Mouse (Mus musculus) limb, embryonic 11.5 days (tissue): ENCODE data around the gene Stmnd1. TPM values are rescaled to one million over a fixed set of nuclear protein-coding genes. Genes with fewer than 3 reads are reported as not detected.

ENCODE experiments used
- ATAC-seq: fragments of 200-750 bp; cut with Nextera tagmentation; 2 replicates; pipeline ENCODE4 v1.8.0; 2017; ENCODE audit warnings: low read depth; ENCODE audit not compliant: insufficient number of reproducible peaks, low FRiP score, low TSS enrichment
- DNase-seq: peaks from one replicate; pipeline ENCODE4 v3.0.0-alpha.2; 2015; ENCODE audit warnings: low spot score
- H3K27ac ChIP-seq: fragments of 300-500 bp; sonication (generic); replicated peaks from 2 replicates; pipeline ENCODE4 v1.5.1; 2014; ENCODE audit warnings: low read depth, mild to moderate bottlenecking, low read length
- H3K27me3 ChIP-seq: fragments of 300-500 bp; sonication (generic); 2 replicates; pipeline ENCODE4 v1.6.1; 2014; ENCODE audit warnings: mild to moderate bottlenecking, low read length, mixed read lengths; ENCODE audit not compliant: control insufficient read depth, insufficient read depth
- H3K36me3 ChIP-seq: fragments of 300-500 bp; sonication (generic); 2 replicates; pipeline ENCODE4 v1.6.1; 2014; ENCODE audit warnings: mild to moderate bottlenecking, low read length, moderate library complexity, mixed read lengths; ENCODE audit not compliant: control insufficient read depth, insufficient read depth
- H3K4me1 ChIP-seq: fragments of 300-500 bp; sonication (generic); 2 replicates; pipeline ENCODE4 v1.6.1; 2014; ENCODE audit warnings: low read length, mixed read lengths; ENCODE audit not compliant: control insufficient read depth, insufficient read depth
- H3K4me2 ChIP-seq: fragments of 300-500 bp; sonication (generic); 2 replicates; pipeline ENCODE4 v1.6.1; 2014; ENCODE audit warnings: low read depth, mild to moderate bottlenecking, moderate library complexity; ENCODE audit not compliant: severe bottlenecking
- H3K4me3 ChIP-seq: fragments of 300-500 bp; sonication (generic); 2 replicates; pipeline ENCODE4 v1.5.1; 2014; ENCODE audit warnings: low read depth, low read length
- H3K9ac ChIP-seq: fragments of 300-500 bp; sonication (generic); 2 replicates; pipeline ENCODE4 v1.6.1; 2014; ENCODE audit warnings: mild to moderate bottlenecking, low read length
- H3K9me3 ChIP-seq: fragments of 300-500 bp; sonication (generic); 2 replicates; pipeline ENCODE4 v1.6.1; 2016; ENCODE audit warnings: low read length; ENCODE audit not compliant: control insufficient read depth
- WGBS: fragments of 180-500 bp; shearing (Covaris S2); extraction: QIAGEN DNeasy Blood & Tissue Kit; methylation state at CpG from one replicate; pipeline ENCODE4 v1.1.7; 2014; 5-methylcytosine and 5-hydroxymethylcytosine counted together
- polyA plus RNA-seq: library from polyadenylated mRNA; unstranded; fragments of >200 nt; fragmentation: Nextera tagmentation; extraction: Ambion mirVana; gene quantifications from 2 replicates; pipeline ENCODE4 v1.2.1, GENCODE M21; 2014

Stmnd1 gene
- polyA plus RNA-seq, 1 experiment from 2014 or later, result not detected

DNA sequence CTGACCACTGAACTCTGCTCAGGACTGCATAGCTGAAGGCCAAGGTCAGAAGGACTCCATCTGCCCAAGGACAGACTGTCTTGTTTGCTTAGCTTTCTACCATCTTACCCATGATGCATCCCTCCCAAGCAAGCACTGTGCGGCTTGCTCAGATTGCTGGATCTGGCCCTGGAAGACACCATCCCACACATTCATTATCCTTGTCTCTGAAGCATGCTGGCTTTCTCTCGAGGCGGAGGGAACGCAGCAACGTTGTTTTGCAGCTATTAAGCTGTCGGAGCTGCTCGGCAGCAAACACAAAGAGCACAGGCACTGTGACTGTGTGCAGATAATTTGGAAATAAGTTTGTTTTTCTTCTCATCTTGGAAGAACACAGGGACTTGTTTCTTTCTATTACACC lies 69.7 kb downstream of the Stmnd1 start:
- H3K4me1 ChIP-seq, result 0 out of 2 replicates have a peak, but pooled peaks cover 4% of the 10 kb centered on the region
- WGBS, result 86% methylated on average over 7 of the region's 7 CpGs
- no peak overlapping the region for H3K4me3 ChIP-seq

DNA sequence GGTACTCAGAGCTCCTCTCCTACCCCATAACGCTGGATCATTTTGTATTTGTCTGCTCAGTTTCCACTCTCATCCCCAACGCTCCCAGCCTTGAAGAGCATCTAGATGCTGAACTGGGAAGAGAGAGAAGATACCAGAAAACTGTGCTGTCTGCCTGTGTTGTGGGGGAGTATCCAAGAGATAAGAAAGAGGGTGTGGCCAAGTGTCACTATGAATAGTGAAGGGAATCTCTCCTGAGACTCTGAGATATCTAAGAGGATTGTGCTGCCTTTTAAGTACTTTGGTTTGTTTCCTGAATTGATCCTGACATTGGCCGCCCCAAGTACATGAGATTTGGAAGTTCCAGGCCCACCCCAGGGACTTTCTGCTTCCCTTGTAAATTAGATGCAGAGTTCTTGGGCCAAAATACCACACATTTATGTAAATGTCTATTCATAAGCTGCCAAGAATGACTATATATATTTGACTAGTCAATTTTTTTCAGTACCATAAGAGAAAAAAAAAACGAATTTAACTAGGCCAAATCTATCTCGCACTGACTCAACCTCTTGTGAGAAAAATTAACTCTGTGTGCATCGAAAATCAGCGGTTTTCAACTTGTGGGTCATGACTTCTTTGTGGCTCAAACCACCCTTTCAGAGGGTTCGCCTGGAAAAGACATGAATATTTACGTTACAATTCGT lies 73.5 kb downstream of the Stmnd1 start:
- no peak overlapping the region for H3K4me3 ChIP-seq
- WGBS, result 89% methylated on average over 10 of the region's 10 CpGs
- no peaks in the 10 kb centered on the region for H3K4me1 ChIP-seq
- ATAC-seq, result no peak
- H3K9ac ChIP-seq, result no peak overlapping the region
- H3K36me3 ChIP-seq, result no peaks in the 10 kb centered on the region
- DNase-seq, result no peak
- H3K27ac ChIP-seq, result no peak overlapping the region
- H3K27me3 ChIP-seq, result no peaks in the 10 kb centered on the region
- H3K4me2 ChIP-seq, result no peak overlapping the region
- no peaks in the 10 kb centered on the region for H3K9me3 ChIP-seq

More for the DNA sequence above, 69.7 kb downstream of the Stmnd1 start:
- Histone ChIP-seq H3K4me2 (no peak overlapping the region), H3K27ac (no peak overlapping the region), H3K9ac (no peak overlapping the region), H3K27me3 (no peaks in the 10 kb centered on the region), H3K9me3 (no peaks in the 10 kb centered on the region), H3K36me3 (no peaks in the 10 kb centered on the region)
- ATAC-seq (no peak), DNase-seq (no peak)

- WGBS, result 92% methylated on average over 3 of the region's 3 CpGs
- DNase-seq, result no peak
- no peak for ATAC-seq
Measured at GRCm38 (mm10) chr13:46349664-46350063, 76.1 kb downstream of the Stmnd1 start.

More at GRCm38 (mm10) chr13:46349664-46350063, 76.1 kb downstream of the Stmnd1 start:
- no peak overlapping the region for H3K4me3 ChIP-seq
- no peak overlapping the region for H3K27ac ChIP-seq
- H3K27me3 ChIP-seq, result no peaks in the 10 kb centered on the region
- no peaks in the 10 kb centered on the region for H3K4me1 ChIP-seq
- H3K36me3 ChIP-seq, result no peaks in the 10 kb centered on the region
- H3K9me3 ChIP-seq, result no peaks in the 10 kb centered on the region
- H3K4me2 ChIP-seq, result no peak overlapping the region
- H3K9ac ChIP-seq, result no peak overlapping the region

Other genes with a start within 250 kb of the Stmnd1 start
- gene Rbm24, start 144.7 kb downstream of the Stmnd1 start, polyA plus RNA-seq, result 4.5 and 6.7 TPM in 2 replicates
- 5.4 and 6.1 TPM in 2 replicates for gene Cap2, start 228.1 kb downstream of the Stmnd1 start, polyA plus RNA-seq